Mouse (Mus musculus) embryonic fibroblast, embryonic 13.5 days (primary cell): ENCODE results near the gene Rbm5. TPM values are rescaled to one million over a fixed set of nuclear protein-coding genes. Genes with fewer than 3 reads are reported as not detected.

ENCODE experiments used
- H3K27ac ChIP-seq: 2 replicates; pipeline ENCODE4 v1.5.1; 2012; ENCODE audit warnings: low read length, control low read depth, inconsistent platforms; ENCODE audit not compliant: insufficient read depth
- H3K4me1 ChIP-seq: 2 replicates; pipeline ENCODE4 v1.6.1; 2011; ENCODE audit warnings: low read length; ENCODE audit not compliant: control insufficient read depth, insufficient read depth
- H3K4me3 ChIP-seq: 2 replicates; pipeline ENCODE4 v1.5.1; 2011; ENCODE audit warnings: mild to moderate bottlenecking, control low read depth, low read length; ENCODE audit not compliant: insufficient read depth
- CTCF ChIP-seq: IDR thresholded peaks from 2 replicates; pipeline ENCODE4 v1.5.1; 2011; ENCODE audit warnings: mild to moderate bottlenecking, control low read depth, low read length, moderate library complexity, borderline replicate concordance; ENCODE audit not compliant: insufficient read depth
- POLR2A ChIP-seq: IDR thresholded peaks from 2 replicates; pipeline ENCODE4 v1.6.1; 2011; ENCODE audit warnings: low read depth, mild to moderate bottlenecking, control low read depth, low read length, moderate library complexity
- polyA plus RNA-seq: library from polyadenylated mRNA; stranded (reverse); fragments of >200 nt; gene quantifications from 2 replicates; pipeline ENCODE4 v1.2.4, GENCODE M21; 2011; ENCODE audit warnings: low read depth; ENCODE audit not compliant: missing spikeins, insufficient read length

Gene Rbm5
- polyA plus RNA-seq: 199 and 248 TPM in 2 replicates

- TF ChIP-seq CTCF (no peak), POLR2A (peak; percentile 81)
- peaks cover 6% of the 10 kb centered on the region for H3K4me1 ChIP-seq
- peak within 1 kb of the TSS; percentile 88 for H3K4me3 ChIP-seq
- peak within 1 kb of the TSS; percentile 82 for H3K27ac ChIP-seq
Observed at GRCm38 (mm10) chr9:107770374-107771290, at the start of gene Rbm5. Rbm5 (minus strand) TSS chr9:107770996.

- Histone ChIP-seq H3K4me3 (no peak overlapping the region), H3K4me1 (no peaks in the 10 kb centered on the region), H3K27ac (no peak overlapping the region)
- TF ChIP-seq CTCF (no peak), POLR2A (no peak)
Observed at GRCm38 (mm10) chr9:107812132-107812531, 41.3 kb upstream of the Rbm5 start.

GRCm38 (mm10) chr9:107810985-107811384 lies 40.2 kb upstream of the Rbm5 start:
- TF ChIP-seq POLR2A: no peak
- no peak for TF ChIP-seq CTCF
- no peaks in the 10 kb centered on the region for H3K4me1 ChIP-seq
- H3K27ac ChIP-seq: no peak overlapping the region
- no peak overlapping the region for H3K4me3 ChIP-seq

GRCm38 (mm10) chr9:107791714-107792113 lies 20.9 kb upstream of the Rbm5 start:
- Histone ChIP-seq H3K4me3 (no peak overlapping the region), H3K27ac (no peak overlapping the region), H3K4me1 (no peaks in the 10 kb centered on the region)
- TF ChIP-seq POLR2A (no peak), CTCF (no peak)

- no peak overlapping the region for H3K27ac ChIP-seq
- no peak overlapping the region for H3K4me3 ChIP-seq
- 0 out of 2 replicates have a peak, but pooled peaks cover 3% of the 10 kb centered on the region for H3K4me1 ChIP-seq
- no peak for TF ChIP-seq POLR2A
- TF ChIP-seq CTCF: no peak
Observed at GRCm38 (mm10) chr9:107782536-107783203, 11.9 kb upstream of the Rbm5 start.

GRCm38 (mm10) chr9:107776809-107777208 lies 6.0 kb upstream of the Rbm5 start:
- Histone ChIP-seq H3K27ac (no peak overlapping the region), H3K4me1 (0 out of 2 replicates have a peak, but pooled peaks cover 3% of the 10 kb centered on the region), H3K4me3 (no peak overlapping the region)
- TF ChIP-seq POLR2A: no peak
- TF ChIP-seq CTCF: no peak

GRCm38 (mm10) chr9:107774411-107774810 lies 3.6 kb upstream of the Rbm5 start:
- TF ChIP-seq POLR2A (no peak), CTCF (no peak)
- no peak overlapping the region for H3K4me3 ChIP-seq
- no peak overlapping the region for H3K27ac ChIP-seq
- peaks cover 4% of the 10 kb centered on the region; the same call in 1 of the 2 replicates for H3K4me1 ChIP-seq

- Histone ChIP-seq H3K27ac (no peak overlapping the region; the same call in 1 of the 2 replicates), H3K4me1 (peaks cover 6% of the 10 kb centered on the region), H3K4me3 (no peak overlapping the region)
- TF ChIP-seq POLR2A (no peak), CTCF (no peak)
Observed at GRCm38 (mm10) chr9:107771782-107772181, 986 bp upstream of the Rbm5 start.

- Histone ChIP-seq H3K27ac (no peak overlapping the region), H3K4me1 (peaks cover 6% of the 10 kb centered on the region), H3K4me3 (peak overlapping the region; percentile 88)
- TF ChIP-seq POLR2A: no peak
- no peak for TF ChIP-seq CTCF
Observed at GRCm38 (mm10) chr9:107770037-107770373, 791 bp downstream of the Rbm5 start.

- Histone ChIP-seq H3K4me1 (peaks cover 6% of the 10 kb centered on the region), H3K4me3 (peak overlapping the region; percentile 88), H3K27ac (no peak overlapping the region)
- no peak for TF ChIP-seq POLR2A
- TF ChIP-seq CTCF: no peak
Observed at GRCm38 (mm10) chr9:107769445-107770000, 1.3 kb downstream of the Rbm5 start.
